Mouse (Mus musculus) kidney, embryonic 15.5 days (tissue): Measurements from ENCODE around the gene Gm11939. TPM values are rescaled to one million over a fixed set of nuclear protein-coding genes. Genes with fewer than 3 reads are reported as not detected.

Experiments used
- ATAC-seq: fragments of 200-750 bp; cut with Nextera tagmentation; replicated peaks from 2 replicates; pipeline ENCODE4 v1.8.0; 2017; ENCODE audit warnings: moderate TSS enrichment; ENCODE audit not compliant: low FRiP score
- H3K27ac ChIP-seq: fragments of 300-500 bp; sonication (generic); 2 replicates; pipeline ENCODE4 v1.5.1; 2015; ENCODE audit warnings: mild to moderate bottlenecking, inconsistent platforms
- H3K27me3 ChIP-seq: fragments of 300-500 bp; sonication (generic); 2 replicates; pipeline ENCODE4 v1.6.1; 2015; ENCODE audit warnings: inconsistent platforms
- H3K36me3 ChIP-seq: fragments of 300-500 bp; sonication (generic); 2 replicates; pipeline ENCODE4 v1.6.1; 2015; ENCODE audit warnings: inconsistent platforms
- H3K4me1 ChIP-seq: fragments of 300-500 bp; sonication (generic); 2 replicates; pipeline ENCODE4 v1.6.1; 2015; ENCODE audit warnings: inconsistent platforms
- H3K4me2 ChIP-seq: fragments of 300-500 bp; sonication (generic); 2 replicates; pipeline ENCODE4 v1.6.1; 2015; ENCODE audit warnings: moderate library complexity, mild to moderate bottlenecking, inconsistent platforms
- H3K4me3 ChIP-seq: fragments of 300-500 bp; sonication (generic); replicated peaks from 2 replicates; pipeline ENCODE4 v1.5.1; 2015; ENCODE audit warnings: mild to moderate bottlenecking, inconsistent platforms
- H3K9ac ChIP-seq: fragments of 300-500 bp; sonication (generic); 2 replicates; pipeline ENCODE4 v1.6.1; 2015; ENCODE audit warnings: mild to moderate bottlenecking, inconsistent platforms
- H3K9me3 ChIP-seq: fragments of 300-500 bp; sonication (generic); replicated peaks from 2 replicates; pipeline ENCODE4 v1.6.1; 2016; ENCODE audit warnings: inconsistent platforms
- WGBS: fragments of 180-500 bp; shearing (Covaris S2); methylation state at CpG from one replicate; pipeline ENCODE4 v1.1.7; 2015; ENCODE audit warnings: mixed read lengths; 5-methylcytosine and 5-hydroxymethylcytosine counted together
- polyA plus RNA-seq: library from polyadenylated mRNA; unstranded; fragments of >200 nt; fragmentation: Nextera tagmentation; extraction: Ambion mirVana; gene quantifications from 2 replicates; pipeline ENCODE4 v1.2.1, GENCODE M21; 2015

Gm11939 gene
- polyA plus RNA-seq, 1 experiment from 2014 or later = not detected

GRCm38 (mm10) chr11:99557976-99558745 is 1.1 kb downstream of the Gm11939 start:
- Histone ChIP-seq H3K27me3 (no peaks in the 10 kb centered on the region), H3K4me1 (no peaks in the 10 kb centered on the region), H3K27ac (no peak overlapping the region), H3K4me3 (no peak overlapping the region), H3K9ac (no peak overlapping the region), H3K9me3 (no peaks in the 10 kb centered on the region), H3K4me2 (no peak overlapping the region), H3K36me3 (no peaks in the 10 kb centered on the region)
- ATAC-seq = no peak
- WGBS = 53% methylated on average over 3 of the region's 3 CpGs

- ATAC-seq = no peak
- Histone ChIP-seq H3K4me1 (no peaks in the 10 kb centered on the region), H3K9me3 (no peaks in the 10 kb centered on the region), H3K4me2 (no peak within 1 kb of the TSS), H3K36me3 (no peaks in the 10 kb centered on the region), H3K27me3 (no peaks in the 10 kb centered on the region), H3K27ac (no peak within 1 kb of the TSS), H3K9ac (no peak within 1 kb of the TSS), H3K4me3 (no peak within 1 kb of the TSS)
- 66% methylated on average over 2 of the region's 2 CpGs for WGBS
Measured at GRCm38 (mm10) chr11:99556753-99557152, 2.5 kb downstream of the Gm11939 start, which contains the start of gene Krtap3-2. Gene Krtap3-2, minus strand, starts transcription at chr11:99556853.

GRCm38 (mm10) chr11:99556195-99556594 is 3.1 kb downstream of the Gm11939 start:
- H3K4me1 ChIP-seq = no peaks in the 10 kb centered on the region
- no peaks in the 10 kb centered on the region for H3K36me3 ChIP-seq
- 89% methylated on average over 2 of the region's 2 CpGs for WGBS

GRCm38 (mm10) chr11:99550765-99551164 is 8.5 kb downstream of the Gm11939 start, which contains the start of gene Krtap3-3:
Gene Krtap3-3, minus strand, starts transcription at chr11:99550865.
- no peak within 1 kb of the TSS for H3K4me3 ChIP-seq
- 22% methylated on average over 4 of the region's 4 CpGs for WGBS
- no peak within 1 kb of the TSS for H3K27ac ChIP-seq
- no peaks in the 10 kb centered on the region for H3K4me1 ChIP-seq
- H3K27me3 ChIP-seq = no peaks in the 10 kb centered on the region
- H3K36me3 ChIP-seq = no peaks in the 10 kb centered on the region
- H3K9ac ChIP-seq = no peak within 1 kb of the TSS
- no peak for ATAC-seq
- H3K9me3 ChIP-seq = no peaks in the 10 kb centered on the region; the same call in 1 of the 2 replicates
- H3K4me2 ChIP-seq = no peak within 1 kb of the TSS

More at GRCm38 (mm10) chr11:99556195-99556594, 3.1 kb downstream of the Gm11939 start:
- H3K9me3 ChIP-seq = no peaks in the 10 kb centered on the region
- no peak overlapping the region for H3K27ac ChIP-seq
- no peak overlapping the region for H3K4me2 ChIP-seq
- no peaks in the 10 kb centered on the region for H3K27me3 ChIP-seq
- no peak overlapping the region for H3K9ac ChIP-seq
- no peak overlapping the region for H3K4me3 ChIP-seq
- ATAC-seq = no peak

- Histone ChIP-seq H3K9me3 (no peaks in the 10 kb centered on the region; the same call in 1 of the 2 replicates), H3K4me2 (no peak overlapping the region), H3K27ac (no peak overlapping the region), H3K27me3 (no peaks in the 10 kb centered on the region), H3K36me3 (no peaks in the 10 kb centered on the region), H3K4me3 (no peak overlapping the region), H3K4me1 (no peaks in the 10 kb centered on the region), H3K9ac (no peak overlapping the region)
- no peak for ATAC-seq
Measured at GRCm38 (mm10) chr11:99547892-99548291, 11.4 kb downstream of the Gm11939 start.

GRCm38 (mm10) chr11:99539721-99540120 is 19.5 kb downstream of the Gm11939 start:
- no peak overlapping the region for H3K4me3 ChIP-seq
- 52% methylated on average over 9 of the region's 9 CpGs for WGBS
- H3K36me3 ChIP-seq = no peaks in the 10 kb centered on the region
- no peaks in the 10 kb centered on the region for H3K9me3 ChIP-seq
- no peak overlapping the region for H3K9ac ChIP-seq
- no peak overlapping the region for H3K27ac ChIP-seq
- H3K4me1 ChIP-seq = peaks cover 7% of the 10 kb centered on the region
- no peak for ATAC-seq
- no peaks in the 10 kb centered on the region for H3K27me3 ChIP-seq
- H3K4me2 ChIP-seq = no peak overlapping the region

GRCm38 (mm10) chr11:99521288-99521860 is 37.9 kb downstream of the Gm11939 start, which contains the start of gene Krt39:
Gene Krt39, minus strand, starts transcription at chr11:99521338.
- no peak for ATAC-seq
- H3K9ac ChIP-seq = no peak within 1 kb of the TSS
- no peaks in the 10 kb centered on the region for H3K36me3 ChIP-seq
- H3K9me3 ChIP-seq = no peaks in the 10 kb centered on the region
- no peak within 1 kb of the TSS for H3K4me3 ChIP-seq
- H3K27me3 ChIP-seq = no peaks in the 10 kb centered on the region
- H3K27ac ChIP-seq = no peak within 1 kb of the TSS
- WGBS = 18% methylated on average over 13 of the region's 13 CpGs
- H3K4me1 ChIP-seq = 0 out of 2 replicates have a peak, but pooled peaks cover 7% of the 10 kb centered on the region
- no peak within 1 kb of the TSS for H3K4me2 ChIP-seq

- 82% methylated on average over 8 of the region's 8 CpGs for WGBS
- no peaks in the 10 kb centered on the region for H3K4me1 ChIP-seq
- H3K27ac ChIP-seq = no peak overlapping the region
- no peaks in the 10 kb centered on the region for H3K9me3 ChIP-seq
- H3K27me3 ChIP-seq = no peaks in the 10 kb centered on the region
- no peaks in the 10 kb centered on the region for H3K36me3 ChIP-seq
- H3K4me2 ChIP-seq = no peak overlapping the region
- no peak for ATAC-seq
- H3K4me3 ChIP-seq = no peak overlapping the region
- no peak overlapping the region for H3K9ac ChIP-seq
Measured at GRCm38 (mm10) chr11:99514098-99514497, 45.2 kb downstream of the Gm11939 start.

Other genes starting within 250 kb of the Gm11939 start
- gene Krt25, start 236.5 kb downstream of the Gm11939 start, polyA plus RNA-seq = not detected in 2 replicates
- gene Krt26, start 221.5 kb downstream of the Gm11939 start, polyA plus RNA-seq = 0.09 TPM in 1 of 2 replicates, not detected in the other
- not detected in 2 replicates for gene Krt27, start 208.4 kb downstream of the Gm11939 start, polyA plus RNA-seq
- gene Krt28, start 184.6 kb downstream of the Gm11939 start, polyA plus RNA-seq = 0.10 and 0.31 TPM in 2 replicates
- 28.7 and 35.2 TPM in 2 replicates for gene Krt10, start 170.1 kb downstream of the Gm11939 start, polyA plus RNA-seq
- gene Krt12, start 137.2 kb downstream of the Gm11939 start, polyA plus RNA-seq = not detected in 2 replicates
- gene Krt20, start 121.3 kb downstream of the Gm11939 start, polyA plus RNA-seq = 1.2 and 1.7 TPM in 2 replicates
- 19.9 and 20.3 TPM in 2 replicates for gene Krt23, start 66.3 kb downstream of the Gm11939 start, polyA plus RNA-seq
- gene Krt39, start 38.1 kb downstream of the Gm11939 start, polyA plus RNA-seq = 0.32 and 0.43 TPM in 2 replicates
- not detected in 2 replicates for gene Krt40, start 16.3 kb downstream of the Gm11939 start, polyA plus RNA-seq
- gene Krtap3-3, start 8.6 kb downstream of the Gm11939 start, polyA plus RNA-seq = not detected in 2 replicates
- gene Krtap3-2, start 2.6 kb downstream of the Gm11939 start, polyA plus RNA-seq = not detected in 2 replicates
- not detected in 2 replicates for gene Krtap3-1, start 7.2 kb upstream of the Gm11939 start, polyA plus RNA-seq
- not detected in 2 replicates for gene Krtap1-5, start 21.6 kb upstream of the Gm11939 start, polyA plus RNA-seq
- gene Krtap1-4, start 24.2 kb upstream of the Gm11939 start, polyA plus RNA-seq = not detected in 2 replicates
- gene Krtap1-3, start 31.9 kb upstream of the Gm11939 start, polyA plus RNA-seq = not detected in 2 replicates
- not detected in 2 replicates for gene Krtap9-3, start 38.6 kb upstream of the Gm11939 start, polyA plus RNA-seq
- gene Gm11938, start 43.8 kb upstream of the Gm11939 start, polyA plus RNA-seq = not detected in 2 replicates
- gene Gm11937, start 50.7 kb upstream of the Gm11939 start, polyA plus RNA-seq = not detected in 2 replicates
- not detected in 2 replicates for gene Krtap2-4, start 55.4 kb upstream of the Gm11939 start, polyA plus RNA-seq
- gene Gm11562, start 61.0 kb upstream of the Gm11939 start, polyA plus RNA-seq = not detected in 2 replicates
- gene Krtap4-1, start 68.8 kb upstream of the Gm11939 start, polyA plus RNA-seq = not detected in 2 replicates
- gene Krtap4-2, start 75.6 kb upstream of the Gm11939 start, polyA plus RNA-seq = not detected in 2 replicates
- gene Krtap4-7, start 84.6 kb upstream of the Gm11939 start, polyA plus RNA-seq = not detected in 2 replicates
- not detected in 2 replicates for gene Gm11555, start 90.8 kb upstream of the Gm11939 start, polyA plus RNA-seq
- not detected in 2 replicates for gene Gm11563, start 99.5 kb upstream of the Gm11939 start, polyA plus RNA-seq
- gene Krtap4-6, start 106.5 kb upstream of the Gm11939 start, polyA plus RNA-seq = not detected in 2 replicates
- gene Gm14190, start 131.3 kb upstream of the Gm11939 start, polyA plus RNA-seq = not detected in 2 replicates
- not detected in 2 replicates for gene Gm14180, start 174.8 kb upstream of the Gm11939 start, polyA plus RNA-seq
- not detected in 2 replicates for gene Gm11595, start 213.4 kb upstream of the Gm11939 start, polyA plus RNA-seq
- gene Krtap4-8, start 221.2 kb upstream of the Gm11939 start, polyA plus RNA-seq = not detected in 2 replicates
- gene Krtap4-9, start 225.7 kb upstream of the Gm11939 start, polyA plus RNA-seq = not detected in 2 replicates
- gene Gm11596, start 234.0 kb upstream of the Gm11939 start, polyA plus RNA-seq = not detected in 2 replicates
- not detected in 2 replicates for gene Gm11569, start 239.5 kb upstream of the Gm11939 start, polyA plus RNA-seq
- gene Gm11554, start 245.0 kb upstream of the Gm11939 start, polyA plus RNA-seq = not detected in 2 replicates